Comparison of ENCODE assay signal across 15 mouse cellular contexts in the genomic region with DNA sequence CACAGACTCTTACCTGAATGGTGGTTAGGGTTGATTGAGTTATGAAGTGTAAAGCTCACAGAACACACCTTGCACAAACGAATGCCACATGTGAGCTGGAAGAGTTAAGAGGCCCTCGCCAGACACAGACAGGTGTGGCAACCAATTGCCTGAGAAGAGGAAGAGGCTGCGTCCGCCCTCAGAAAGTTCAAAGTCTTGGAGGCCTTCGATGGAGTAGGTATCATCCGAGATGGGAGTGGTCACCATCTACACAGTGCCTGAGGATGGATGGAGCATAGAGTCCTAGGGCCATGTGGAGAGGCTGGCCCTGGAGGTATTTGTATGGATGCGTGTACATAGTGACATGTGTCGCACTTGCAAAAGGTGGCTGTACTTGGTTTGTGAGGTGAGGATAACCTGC. TPM values are rescaled to one million over a fixed set of nuclear protein-coding genes. Genes with fewer than 3 reads are reported as not detected.
"Had no signal": no experiment of that assay in that cellular context is flagged by ENCODE, and none has a peak within 500 bp of the region (broad histone marks: within the 10 kb centered on the region; RNA-seq: fewer than 3 reads in every experiment).

No protein-coding gene starts in this region.

- H3K9ac ChIP-seq: limb, embryonic 15.5 days; liver, embryonic 12.5 days; lung, embryonic 14.5 days; neural tube, embryonic 12.5 days had no signal

- H3K27ac ChIP-seq: limb, embryonic 15.5 days; liver, embryonic 12.5 days; neural tube, embryonic 12.5 days had no signal

- H3K9me3 ChIP-seq: limb, embryonic 15.5 days; liver, embryonic 12.5 days; neural tube, embryonic 12.5 days had no signal

- H3K27me3 ChIP-seq: neural tube, embryonic 12.5 days had no signal

- H3K4me1 ChIP-seq: liver, embryonic 12.5 days had no signal

- ATAC-seq: liver, embryonic 12.5 days had no signal

- H3K4me3 ChIP-seq: limb, embryonic 15.5 days; liver, embryonic 12.5 days; neural tube, embryonic 12.5 days had no signal

- H3K36me3 ChIP-seq: limb, embryonic 15.5 days; liver, embryonic 12.5 days; neural tube, embryonic 12.5 days had no signal

- H3K4me2 ChIP-seq: limb, embryonic 15.5 days; liver, embryonic 12.5 days; lung, embryonic 14.5 days; neural tube, embryonic 12.5 days had no signal

- DNase-seq: kidney, adult 18-20 months; kidney, postnatal 10 days; kidney, postnatal 4 days; left cerebral cortex, postnatal 4 days; lung, embryonic 14.5 days; lung, postnatal 14 days; right cerebral cortex, postnatal 4 days; spleen, adult 18-20 months; thymus, adult 18-20 months; thymus, postnatal 14 days had no signal

RNA-seq across cellular contexts. Expression of gene Rspo1, which starts 15.1 kb away (rescaled TPM):
- total RNA-seq: megakaryocyte-erythroid progenitor cell, adult 5-6 weeks; monocyte, adult 5-6 weeks had no signal
